Comparison of ENCODE assay signal across 8 mouse cellular contexts in the genomic region with DNA sequence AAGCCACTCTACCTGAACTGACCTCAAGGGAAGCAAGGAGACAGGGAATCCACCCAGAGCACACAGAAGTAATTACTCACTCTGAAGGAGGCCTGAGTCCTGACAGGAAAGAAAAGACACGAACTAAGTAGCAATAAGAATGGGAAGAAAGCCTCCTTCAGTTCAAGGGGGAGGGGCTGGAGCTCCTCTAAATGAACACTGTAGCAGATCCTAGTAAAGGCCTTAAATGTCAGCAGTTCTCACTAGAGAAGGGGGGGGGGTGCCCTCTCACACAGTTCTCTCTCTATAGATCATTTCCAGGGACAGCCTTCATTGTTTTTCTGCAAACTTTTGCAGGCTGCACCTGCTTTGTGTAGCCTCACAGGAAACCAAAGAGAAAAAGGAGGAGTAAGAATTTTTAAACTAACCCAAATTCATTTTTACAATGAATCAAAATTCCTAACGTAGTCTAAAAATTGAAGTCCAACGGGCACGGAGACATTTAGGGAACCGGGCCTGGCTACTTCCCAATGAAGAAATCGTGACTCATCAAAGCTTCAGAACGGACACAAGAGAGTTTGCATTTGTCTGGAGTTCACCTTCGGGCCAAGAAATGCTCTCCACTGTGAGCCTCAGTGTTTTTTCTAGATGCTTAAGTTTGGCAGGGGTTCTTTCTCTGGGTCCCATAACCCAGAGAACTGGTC. TPM values are rescaled to one million over a fixed set of nuclear protein-coding genes. Genes with fewer than 3 reads are reported as not detected.
DNase-seq lines count a peak whose midpoint lies in the region; ATAC-seq and TF ChIP-seq lines count a peak whose summit lies in the region.

No protein-coding gene starts in this region.

- H3K36me3 ChIP-seq in heart, embryonic 15.5 days: no peaks in the 10 kb centered on the region
- no peaks in the 10 kb centered on the region for H3K36me3 ChIP-seq in limb, embryonic 12.5 days
- H3K36me3 ChIP-seq in neural tube, embryonic 13.5 days: no peaks in the 10 kb centered on the region

- whole genome bisulfite sequencing in heart, embryonic 15.5 days: 37% methylated on average over 8 of the region's 8 CpGs
- 37% methylated on average over 8 of the region's 8 CpGs for WGBS in limb, embryonic 12.5 days
- 24% methylated on average over 8 of the region's 8 CpGs for WGBS in neural tube, embryonic 13.5 days

- no peak overlapping the region for H3K9ac ChIP-seq in heart, embryonic 15.5 days
- H3K9ac ChIP-seq in limb, embryonic 12.5 days (replicated peaks): 0 out of 2 replicates have a peak overlapping the region, but pooled peaks have one; percentile 54
- no peak overlapping the region for H3K9ac ChIP-seq in neural tube, embryonic 13.5 days

- H3K27me3 ChIP-seq in heart, embryonic 15.5 days: peaks cover 6% of the 10 kb centered on the region; the same call in 1 of the 2 replicates
- H3K27me3 ChIP-seq in limb, embryonic 12.5 days: peaks cover 39% of the 10 kb centered on the region
- H3K27me3 ChIP-seq in neural tube, embryonic 13.5 days: peaks cover 57% of the 10 kb centered on the region

- peaks cover 27% of the 10 kb centered on the region for H3K4me1 ChIP-seq in heart, embryonic 15.5 days (replicated peaks)
- peaks cover 25% of the 10 kb centered on the region for H3K4me1 ChIP-seq in limb, embryonic 12.5 days (replicated peaks)
- H3K4me1 ChIP-seq in neural tube, embryonic 13.5 days (replicated peaks): peaks cover 38% of the 10 kb centered on the region

- TF ChIP-seq CTCF in gastrocnemius, adult 2 months (IDR thresholded peaks at IDR 0.05): no peak; the same call in 1 of the 2 replicates

- no peak for ATAC-seq in heart, embryonic 15.5 days (replicated peaks; ENCODE audit: insufficient number of reproducible peaks, insufficient read depth, low FRiP score, low read depth)
- no peak for ATAC-seq in limb, embryonic 12.5 days (ENCODE audit: insufficient number of reproducible peaks, insufficient read depth, low FRiP score, low TSS enrichment, low read depth)
- no peak for ATAC-seq in neural tube, embryonic 13.5 days (ENCODE audit: low read depth)

- H3K9me3 ChIP-seq in heart, embryonic 15.5 days (replicated peaks): no peaks in the 10 kb centered on the region
- no peaks in the 10 kb centered on the region for H3K9me3 ChIP-seq in limb, embryonic 12.5 days
- no peaks in the 10 kb centered on the region for H3K9me3 ChIP-seq in neural tube, embryonic 13.5 days

- H3K27ac ChIP-seq in gastrocnemius, adult 2 months: peak overlapping the region; percentile 68
- no peak overlapping the region for H3K27ac ChIP-seq in heart, embryonic 15.5 days
- no peak overlapping the region for H3K27ac ChIP-seq in limb, embryonic 12.5 days
- H3K27ac ChIP-seq in neural tube, embryonic 13.5 days (replicated peaks): no peak overlapping the region

- DNase-seq in gastrocnemius, adult 2 months: peak; percentile 42
- no peak for DNase-seq in gastrocnemius, postnatal 14 days
- DNase-seq in adrenal gland, postnatal 10 days: peak; percentile 56
- no peak for DNase-seq in embryo, embryonic 10 days (ENCODE audit: low spot score)
- no peak for DNase-seq in cerebellum, postnatal 4 days (ENCODE audit: low spot score in 2 of 2)

- peak overlapping the region; percentile 82 for H3K4me3 ChIP-seq in gastrocnemius, adult 2 months
- peak overlapping the region; percentile 60 for H3K4me3 ChIP-seq in heart, embryonic 15.5 days
- H3K4me3 ChIP-seq in limb, embryonic 12.5 days (replicated peaks): peak overlapping the region; percentile 62
- peak overlapping the region; percentile 55; the same call in 1 of the 2 replicates for H3K4me3 ChIP-seq in neural tube, embryonic 13.5 days

- peak overlapping the region; percentile 97 for H3K4me2 ChIP-seq in heart, embryonic 15.5 days
- peak overlapping the region; percentile 97 for H3K4me2 ChIP-seq in limb, embryonic 12.5 days
- peak overlapping the region; percentile 99 for H3K4me2 ChIP-seq in neural tube, embryonic 13.5 days

- intact Hi-C loops in gastrocnemius, adult 2 months (cut with DNase I): no loop called here
- intact Hi-C loops in gastrocnemius, postnatal 14 days (cut with DNase I; ENCODE audit: low total_unique reads): no loop called here

RNA-seq across cellular contexts. Expression of gene Glis3, which starts 2.7 kb away (rescaled TPM):
- 1 to 10 TPM in 1 of 2 experiments, under 1 TPM in 1; 0.61 to 1.2 TPM for total RNA-seq in gastrocnemius, adult 2 months (2021)
- total RNA-seq in gastrocnemius, postnatal 14 days (2021): 1 to 10 TPM; 1.4 to 1.8 TPM
- total RNA-seq in adrenal gland, postnatal 10 days (2021): 1 to 10 TPM; 6.6 to 7.5 TPM
- 0.87 and 1.6 TPM in 2 replicates for polyA plus RNA-seq in heart, embryonic 15.5 days (2015; fragmentation: Nextera tagmentation; extraction: Ambion mirVana)
- polyA plus RNA-seq in limb, embryonic 12.5 days (2016; fragmentation: Nextera tagmentation; extraction: Ambion mirVana): 3.8 TPM in 2 replicates
- 0.93 and 2.1 TPM in 2 replicates for polyA plus RNA-seq in neural tube, embryonic 13.5 days (2015; fragmentation: Nextera tagmentation; extraction: Ambion mirVana)

Comparison
In these comparisons a context has a peak if more than half of its experiments do, and no peak if none do; other contexts are left out.
1. DNase-seq: peak in gastrocnemius, adult 2 months (single experiment) and adrenal gland, postnatal 10 days (single experiment); none in gastrocnemius, postnatal 14 days (single experiment), embryo, embryonic 10 days (single experiment) and cerebellum, postnatal 4 days (0 of 2).
2. Peak in every context shown above with its lines, with median percentiles within 50 percentile points of each other: H3K4me3 ChIP-seq and H3K4me2 ChIP-seq.